Mouse (Mus musculus): ENCODE measurements around the gene Gm10295. TPM values are rescaled to one million over a fixed set of nuclear protein-coding genes. Genes with fewer than 3 reads are reported as not detected.

Gm10295 gene
- total and polyA plus RNA-seq, 2 experiments from 2014 or later: not detected

- no peak for TF ChIP-seq CTCF (IDR thresholded peaks at IDR 0.05)
Observed at GRCm38 (mm10) chr7:71313148-71313765, 38.0 kb downstream of the Gm10295 start.

GRCm38 (mm10) chr7:71312375-71312774, 38.9 kb downstream of the Gm10295 start:
- WGBS: 76% methylated on average over 3 of the region's 3 CpGs
- no peaks in the 10 kb centered on the region for H3K4me1 ChIP-seq (ENCODE audit: insufficient read depth, low read length)
- no peak overlapping the region for H3K27ac ChIP-seq (ENCODE audit: low read depth, low read length)
- H3K27me3 ChIP-seq (ENCODE audit: insufficient read depth, low read length): no peaks in the 10 kb centered on the region
- no peak for TF ChIP-seq CTCF (IDR thresholded peaks at IDR 0.05)
- ATAC-seq (ENCODE audit: low FRiP score) (no peak), DNase-seq (ENCODE audit: low spot score) (no peak)
- no peak overlapping the region for H3K4me3 ChIP-seq (ENCODE audit: low read depth, low read length)
- H3K4me2 ChIP-seq (ENCODE audit: low read depth, low read length, poor library complexity, severe bottlenecking): no peak overlapping the region
- no peaks in the 10 kb centered on the region for H3K36me3 ChIP-seq (ENCODE audit: insufficient read depth, low read length)
- H3K9ac ChIP-seq (replicated peaks; ENCODE audit: low read length, poor library complexity, severe bottlenecking): no peak overlapping the region
- no peaks in the 10 kb centered on the region for H3K9me3 ChIP-seq (ENCODE audit: low read length)

More at GRCm38 (mm10) chr7:71313148-71313765, 38.0 kb downstream of the Gm10295 start:
- H3K36me3 ChIP-seq (ENCODE audit: insufficient read depth, low read length): no peaks in the 10 kb centered on the region
- H3K9me3 ChIP-seq (ENCODE audit: low read length): no peaks in the 10 kb centered on the region
- H3K27me3 ChIP-seq (ENCODE audit: insufficient read depth, low read length): no peaks in the 10 kb centered on the region
- ATAC-seq (ENCODE audit: low FRiP score) (no peak), DNase-seq (ENCODE audit: low spot score) (no peak)
- no peak overlapping the region for H3K9ac ChIP-seq (replicated peaks; ENCODE audit: low read length, poor library complexity, severe bottlenecking)
- H3K4me1 ChIP-seq (ENCODE audit: insufficient read depth, low read length): no peaks in the 10 kb centered on the region
- H3K4me3 ChIP-seq (ENCODE audit: low read depth, low read length): no peak overlapping the region
- WGBS: 84% methylated on average over 7 of the region's 7 CpGs
- H3K4me2 ChIP-seq (ENCODE audit: low read depth, low read length, poor library complexity, severe bottlenecking): no peak overlapping the region
- no peak overlapping the region for H3K27ac ChIP-seq (ENCODE audit: low read depth, low read length)

GRCm38 (mm10) chr7:71311411-71311810, 39.9 kb downstream of the Gm10295 start:
- Histone ChIP-seq H3K9ac (replicated peaks; ENCODE audit: low read length, poor library complexity, severe bottlenecking) (no peak overlapping the region), H3K36me3 (ENCODE audit: insufficient read depth, low read length) (no peaks in the 10 kb centered on the region), H3K4me2 (ENCODE audit: low read depth, low read length, poor library complexity, severe bottlenecking) (no peak overlapping the region), H3K27me3 (ENCODE audit: insufficient read depth, low read length) (no peaks in the 10 kb centered on the region), H3K27ac (ENCODE audit: low read depth, low read length) (no peak overlapping the region), H3K9me3 (ENCODE audit: low read length) (no peaks in the 10 kb centered on the region), H3K4me1 (ENCODE audit: insufficient read depth, low read length) (no peaks in the 10 kb centered on the region), H3K4me3 (ENCODE audit: low read depth, low read length) (no peak overlapping the region)
- TF ChIP-seq CTCF (IDR thresholded peaks at IDR 0.05): no peak
- ATAC-seq (ENCODE audit: low FRiP score) (no peak), DNase-seq (ENCODE audit: low spot score) (no peak)
- WGBS: 70% methylated on average over 11 of the region's 11 CpGs

- Histone ChIP-seq H3K9me3 (ENCODE audit: low read length) (no peaks in the 10 kb centered on the region), H3K36me3 (ENCODE audit: insufficient read depth, low read length) (no peaks in the 10 kb centered on the region), H3K4me1 (ENCODE audit: insufficient read depth, low read length) (no peaks in the 10 kb centered on the region), H3K9ac (replicated peaks; ENCODE audit: low read length, poor library complexity, severe bottlenecking) (no peak overlapping the region), H3K27ac (ENCODE audit: low read depth, low read length) (no peak overlapping the region), H3K27me3 (ENCODE audit: insufficient read depth, low read length) (no peaks in the 10 kb centered on the region), H3K4me3 (ENCODE audit: low read depth, low read length) (no peak overlapping the region), H3K4me2 (ENCODE audit: low read depth, low read length, poor library complexity, severe bottlenecking) (no peak overlapping the region)
- DNase-seq (ENCODE audit: low spot score) (no peak), ATAC-seq (ENCODE audit: low FRiP score) (no peak)
- 69% methylated on average over 8 of the region's 8 CpGs for WGBS
- no peak for TF ChIP-seq CTCF (IDR thresholded peaks at IDR 0.05)
Observed at GRCm38 (mm10) chr7:71308051-71308450, 43.2 kb downstream of the Gm10295 start.

GRCm38 (mm10) chr7:71302714-71303113, 48.6 kb downstream of the Gm10295 start:
- Histone ChIP-seq H3K4me3 (ENCODE audit: low read depth, low read length) (no peak overlapping the region), H3K36me3 (ENCODE audit: insufficient read depth, low read length) (no peaks in the 10 kb centered on the region), H3K9ac (replicated peaks; ENCODE audit: low read length, poor library complexity, severe bottlenecking) (no peak overlapping the region), H3K27me3 (ENCODE audit: insufficient read depth, low read length) (no peaks in the 10 kb centered on the region), H3K4me1 (ENCODE audit: insufficient read depth, low read length) (no peaks in the 10 kb centered on the region), H3K9me3 (ENCODE audit: low read length) (no peaks in the 10 kb centered on the region), H3K4me2 (ENCODE audit: low read depth, low read length, poor library complexity, severe bottlenecking) (no peak overlapping the region), H3K27ac (ENCODE audit: low read depth, low read length) (no peak overlapping the region)
- TF ChIP-seq CTCF (IDR thresholded peaks at IDR 0.05): no peak
- DNase-seq (ENCODE audit: low spot score) (no peak), ATAC-seq (ENCODE audit: low FRiP score) (no peak)
- WGBS: 68% methylated on average over 4 of the region's 4 CpGs

Data from midbrain, postnatal 0 days (tissue).